Mouse (Mus musculus) Patski (cell line): ENCODE data around the gene Ankar. TPM values are rescaled to one million over a fixed set of nuclear protein-coding genes. Genes with fewer than 3 reads are reported as not detected.

ENCODE experiments used
- ATAC-seq: fragments of 100-300 bp; one replicate; pipeline ENCODE4 v1.8.0; 2021
- CTCF ChIA-PET: fragments of 350-600 bp; sonication (Branson Sonifier 250); formaldehyde crosslinking; loops from one replicate; lab custom pipeline; 2022; ENCODE audit warnings: inconsistent platforms; lab: Charles Lee
- POLR2A ChIA-PET: fragments of 350-600 bp; sonication (Branson Sonifier 250); formaldehyde crosslinking; loops from one replicate; lab custom pipeline; 2022; ENCODE audit warnings: antibody characterized with exemption, inconsistent platforms; lab: Charles Lee
- DNase-seq: peaks from one replicate; pipeline ENCODE4 v3.0.0-alpha.2; 2011; ENCODE audit warnings: low read depth, low spot score
- H3K27me3 ChIP-seq: fragments of 371-371 bp; one replicate; pipeline ENCODE4 v1.5.1; 2021
- CTCF ChIP-seq: fragments of 100-300 bp; IDR thresholded peaks from one replicate; pipeline ENCODE4 v1.5.1; 2021
- in situ Hi-C: fragments of 300-500 bp; cut with MboI; formaldehyde crosslinking; loops from 3 replicates; pipeline ENCODE4 v1.11.1; 2018; ENCODE audit warnings: low pct_unique_long_range_greater_than_20kb, mixed read lengths
- polyA plus RNA-seq: library from polyadenylated mRNA; unstranded; gene quantifications from one replicate; pipeline ENCODE4 v1.2.3, GENCODE M21; 2021

Gene Ankar
- polyA plus RNA-seq, 1 experiment from 2014 or later: not detected

DNA sequence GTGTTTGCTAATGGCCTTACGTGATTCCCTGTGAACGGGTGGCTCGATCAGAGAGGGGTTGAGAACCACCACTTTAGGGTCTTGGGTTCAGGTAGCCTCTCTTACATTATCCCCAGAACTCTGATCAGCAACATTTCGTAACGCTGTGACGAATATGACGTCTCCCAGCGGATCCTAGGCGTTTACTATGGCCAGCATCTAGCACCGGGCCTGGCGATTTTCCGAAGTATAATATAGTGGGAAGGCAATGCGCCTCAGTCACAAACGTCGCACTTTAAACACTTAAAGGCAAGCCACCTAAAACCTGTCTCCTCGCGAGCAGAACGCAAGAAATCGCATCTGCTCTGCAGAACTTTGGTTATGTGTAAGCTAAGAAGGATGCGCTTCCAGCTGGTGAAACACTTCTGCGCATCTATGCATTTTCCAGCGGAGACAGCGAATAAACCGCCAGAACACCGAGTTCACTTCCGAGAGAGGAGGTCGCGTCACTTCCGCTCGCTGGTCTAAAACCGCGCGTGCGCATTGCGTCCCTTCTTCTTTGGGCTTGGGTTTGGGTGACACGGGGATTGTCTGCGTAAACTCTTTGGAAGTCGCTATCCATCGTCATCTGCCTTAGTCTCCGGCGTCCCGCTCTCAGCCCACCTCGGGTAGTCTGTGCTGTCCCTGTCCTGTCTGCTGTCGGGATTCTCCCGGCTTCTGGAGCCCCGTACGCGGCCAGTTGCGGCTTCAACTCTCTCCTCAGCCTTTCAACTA lies 59.5 kb downstream of the Ankar start:
- H3K27me3 ChIP-seq: no peaks in the 10 kb centered on the region
- DNase-seq (no peak), ATAC-seq (no peak)
- POLR2A ChIA-PET: no interaction called here
- in situ Hi-C loops: no loop called here
- CTCF ChIA-PET: interaction anchor here (1.4 kb wide), 1 partner anchor 9 kb away, joined by 3 read pairs; no protein-coding TSS in a partner anchor
- TF ChIP-seq CTCF: no peak

DNA sequence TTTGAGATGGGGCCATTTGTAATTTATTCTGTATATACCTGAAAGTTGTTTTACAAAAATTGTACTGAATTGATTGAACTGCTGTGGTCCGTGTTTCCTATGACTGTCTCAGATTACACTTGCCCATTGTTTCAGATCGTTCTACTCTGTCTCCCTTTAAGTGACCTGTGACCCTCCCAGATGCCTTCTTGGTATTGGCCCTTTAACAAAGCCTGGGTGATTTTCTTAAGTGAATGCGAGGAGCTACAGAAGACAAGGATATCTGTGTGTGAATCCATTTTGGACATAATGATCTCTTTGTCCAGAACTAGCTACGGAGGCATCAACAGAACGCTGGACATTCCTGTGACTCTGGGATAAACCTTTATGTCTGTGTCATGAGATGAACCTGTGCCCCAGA lies 65.2 kb downstream of the Ankar start:
- ChIA-PET POLR2A (no interaction called here), CTCF (no interaction called here)
- DNase-seq: no peak
- TF ChIP-seq CTCF: no peak
- in situ Hi-C loops: loop anchor here (5.0 kb wide), 1 partner anchor 47 kb away; no protein-coding TSS in a partner anchor
- ATAC-seq: no peak
- no peaks in the 10 kb centered on the region for H3K27me3 ChIP-seq

DNA sequence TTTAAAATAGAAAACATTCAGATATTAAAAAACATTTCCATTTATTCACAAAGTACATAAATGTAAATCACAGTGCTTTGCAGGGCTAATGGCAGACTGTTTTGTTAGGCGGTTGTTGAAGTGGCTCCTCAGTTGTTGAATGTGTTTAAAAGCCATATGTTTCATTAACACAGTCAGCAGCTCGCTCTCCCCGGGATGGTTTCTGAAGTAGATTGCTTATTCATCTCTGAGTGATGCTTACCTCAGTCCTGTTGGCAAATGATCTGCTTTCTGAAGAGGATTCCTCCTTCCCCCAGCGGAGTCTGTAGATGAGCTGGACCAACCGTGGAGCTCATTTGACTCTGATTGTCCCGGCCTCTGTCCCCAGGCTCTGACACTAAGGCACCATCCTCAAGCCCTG lies 88.2 kb downstream of the Ankar start:
- DNase-seq (no peak), ATAC-seq (no peak)
- TF ChIP-seq CTCF: no peak
- ChIA-PET POLR2A (no interaction called here), CTCF (no interaction called here)
- in situ Hi-C loops: no loop called here
- H3K27me3 ChIP-seq: no peaks in the 10 kb centered on the region

DNA sequence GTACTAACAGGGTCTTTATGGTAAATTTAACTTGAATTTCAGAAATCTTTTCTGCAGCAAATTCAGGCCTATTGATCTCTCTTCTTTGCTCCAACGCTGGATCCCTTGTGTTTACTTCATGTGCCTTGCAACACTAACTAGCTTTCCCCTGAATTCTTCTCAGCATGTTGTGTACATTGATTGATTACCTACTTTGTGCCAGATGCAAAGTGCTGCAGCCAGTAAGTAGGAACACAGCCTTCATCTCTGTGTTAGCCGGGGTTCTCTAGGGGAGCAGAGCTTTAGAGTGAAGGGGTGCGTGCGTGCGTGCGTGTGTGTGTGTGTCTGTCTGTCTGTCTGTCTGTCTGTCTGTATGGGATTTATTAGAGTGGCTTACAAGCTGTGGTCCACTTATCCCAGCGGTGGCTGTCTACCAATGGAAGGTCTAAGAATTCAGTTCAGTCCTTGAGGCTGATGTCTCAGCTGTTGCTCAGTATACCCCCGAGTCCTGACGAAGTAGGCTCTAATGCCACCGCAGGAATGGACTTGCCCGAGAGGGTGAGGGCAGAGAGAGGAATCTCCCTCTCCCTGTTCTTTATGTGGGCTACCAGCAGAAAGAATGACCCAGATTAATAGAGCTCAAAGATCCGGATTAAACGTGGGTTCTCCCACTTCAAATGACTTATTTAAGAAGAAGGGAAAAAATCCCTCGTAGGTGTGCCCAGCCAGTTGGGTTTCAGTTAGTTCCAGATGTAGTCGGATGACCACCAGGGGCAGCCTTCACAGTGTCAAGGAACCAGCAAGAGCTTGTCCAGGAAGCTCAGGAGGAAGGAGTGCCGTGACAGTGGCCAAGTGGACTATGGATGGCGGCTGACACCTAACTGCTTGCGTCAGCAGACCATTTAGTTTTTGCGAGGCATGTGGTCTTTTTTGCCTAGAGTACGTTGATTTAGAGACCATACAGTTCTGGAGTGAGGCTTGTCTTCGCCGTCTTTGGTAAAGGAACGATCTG lies 90.2 kb downstream of the Ankar start:
- no peak for TF ChIP-seq CTCF
- in situ Hi-C loops: loop anchor here (10.0 kb wide), 1 partner anchor 225 kb away; no protein-coding TSS in a partner anchor
- POLR2A ChIA-PET: no interaction called here

DNA sequence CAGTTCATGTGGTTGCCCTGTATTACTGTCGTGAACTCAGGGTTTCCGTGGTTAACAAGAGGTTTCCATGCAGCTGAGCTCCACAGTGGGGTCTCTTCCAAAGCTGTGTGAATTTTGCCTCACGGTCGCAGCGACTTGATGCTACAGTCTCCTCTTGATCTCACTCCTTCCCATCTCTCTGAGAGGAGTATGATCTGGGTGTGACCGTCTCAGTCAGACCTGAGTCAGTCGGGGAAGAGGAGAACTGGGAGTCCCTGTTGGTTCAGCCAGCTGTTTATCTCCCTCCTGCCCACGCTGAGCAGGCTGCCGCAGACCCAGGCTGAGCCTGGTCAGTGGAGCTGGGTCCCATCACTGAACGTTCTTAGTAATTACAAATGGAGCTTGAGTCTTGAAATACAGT lies 91.2 kb downstream of the Ankar start:
- in situ Hi-C loops: loop anchor here (10.0 kb wide), 1 partner anchor 226 kb away; no protein-coding TSS in a partner anchor
- no peaks in the 10 kb centered on the region for H3K27me3 ChIP-seq
- DNase-seq (no peak), ATAC-seq (no peak)
- ChIA-PET POLR2A (interaction anchor here (1.1 kb wide), 1 partner anchor 102 kb away, joined by 3 read pairs; the partner anchor contains the start of gene Rpl37a), CTCF (interaction anchor here (1.2 to 1.3 kb wide), 2 partner anchors 30 to 185 kb away, joined by 3 to 4 read pairs; no protein-coding TSS in a partner anchor)
- no peak for TF ChIP-seq CTCF

More for the DNA sequence above, 90.2 kb downstream of the Ankar start:
- no peak for ATAC-seq
- CTCF ChIA-PET: interaction anchor here (1.2 to 1.3 kb wide), 2 partner anchors 31 to 186 kb away, joined by 3 to 4 read pairs; no protein-coding TSS in a partner anchor
- H3K27me3 ChIP-seq: no peaks in the 10 kb centered on the region
- DNase-seq: no peak

DNA sequence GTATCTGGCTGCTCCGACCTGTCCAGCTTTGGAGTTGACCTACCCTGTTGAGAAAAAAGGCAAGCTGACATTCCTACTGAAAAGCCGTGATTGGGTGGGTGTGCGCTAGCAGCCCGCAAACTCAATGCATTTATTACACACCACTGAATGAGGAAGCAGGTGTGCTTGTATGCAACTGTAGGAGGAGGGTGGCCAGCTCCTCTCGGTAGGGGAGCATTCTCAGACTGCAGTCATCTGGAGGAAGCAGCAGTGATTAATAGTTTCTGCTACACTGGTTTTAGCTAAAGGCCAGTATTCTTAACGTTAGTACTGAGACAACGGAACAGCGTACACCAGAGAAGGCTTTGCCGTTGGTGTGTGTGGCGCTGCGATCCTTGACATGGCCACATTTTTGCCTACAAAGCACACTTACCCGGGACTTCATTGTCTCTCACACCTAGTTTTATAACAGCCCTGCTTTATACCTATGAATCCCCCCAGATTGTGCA lies 94.1 kb downstream of the Ankar start:
- DNase-seq: no peak
- ATAC-seq: peak; percentile 91

DNA sequence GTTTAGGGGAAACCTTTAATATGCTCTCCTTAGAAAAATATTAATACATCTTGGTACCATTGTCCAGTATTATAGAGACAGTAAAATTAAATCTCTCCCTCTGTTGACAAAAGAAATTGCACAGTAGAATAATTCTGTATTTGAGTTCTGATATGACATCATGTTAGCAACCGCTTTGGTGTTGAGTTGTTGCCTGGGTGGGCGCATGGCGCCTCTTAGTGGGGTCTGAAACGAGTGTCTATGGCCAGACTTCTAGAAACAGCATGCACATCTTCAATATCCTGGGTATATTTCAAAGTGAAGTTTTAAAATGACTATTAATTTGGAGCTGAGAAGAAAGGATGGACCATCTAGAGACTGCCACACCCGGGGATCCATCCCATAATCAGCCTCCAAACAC lies 97.6 kb downstream of the Ankar start:
- DNase-seq: no peak
- POLR2A ChIA-PET: no interaction called here
- ATAC-seq: no peak
- TF ChIP-seq CTCF: no peak
- H3K27me3 ChIP-seq: no peaks in the 10 kb centered on the region
- in situ Hi-C loops: loop anchor here (10.0 kb wide), 1 partner anchor 232 kb away; no protein-coding TSS in a partner anchor
- CTCF ChIA-PET: no interaction called here

More for the DNA sequence above, 94.1 kb downstream of the Ankar start:
- in situ Hi-C loops: loop anchor here (10.0 kb wide), 1 partner anchor 229 kb away; no protein-coding TSS in a partner anchor
- CTCF ChIA-PET: no interaction called here
- POLR2A ChIA-PET: no interaction called here
- H3K27me3 ChIP-seq: no peaks in the 10 kb centered on the region
- no peak for TF ChIP-seq CTCF

DNA sequence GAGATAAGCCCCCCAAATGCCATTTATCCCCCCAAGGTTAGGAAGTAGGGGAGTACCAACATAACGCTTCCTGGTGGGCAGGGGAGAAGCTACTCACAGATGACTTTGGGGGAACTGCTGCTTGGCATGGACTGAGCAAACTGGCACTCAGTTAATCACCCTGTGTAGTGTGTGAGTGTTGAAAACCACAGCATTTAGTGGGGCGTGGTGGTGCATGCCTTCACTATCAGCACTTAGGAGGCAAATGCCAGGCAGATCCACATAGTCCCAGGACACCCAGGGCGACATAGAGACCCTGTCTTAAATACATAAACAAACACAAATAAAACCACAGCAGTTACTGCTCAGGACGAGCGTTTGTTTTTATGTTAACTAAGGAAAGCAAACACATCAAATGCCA lies 98.2 kb downstream of the Ankar start:
- ATAC-seq (no peak), DNase-seq (no peak)
- ChIA-PET CTCF (interaction anchor here (1.0 kb wide), 1 partner anchor 82 kb away, joined by 3 read pairs; no protein-coding TSS in a partner anchor), POLR2A (no interaction called here)
- TF ChIP-seq CTCF: no peak
- in situ Hi-C loops: loop anchor here (10.0 kb wide), 1 partner anchor 233 kb away; no protein-coding TSS in a partner anchor
- H3K27me3 ChIP-seq: no peaks in the 10 kb centered on the region

DNA sequence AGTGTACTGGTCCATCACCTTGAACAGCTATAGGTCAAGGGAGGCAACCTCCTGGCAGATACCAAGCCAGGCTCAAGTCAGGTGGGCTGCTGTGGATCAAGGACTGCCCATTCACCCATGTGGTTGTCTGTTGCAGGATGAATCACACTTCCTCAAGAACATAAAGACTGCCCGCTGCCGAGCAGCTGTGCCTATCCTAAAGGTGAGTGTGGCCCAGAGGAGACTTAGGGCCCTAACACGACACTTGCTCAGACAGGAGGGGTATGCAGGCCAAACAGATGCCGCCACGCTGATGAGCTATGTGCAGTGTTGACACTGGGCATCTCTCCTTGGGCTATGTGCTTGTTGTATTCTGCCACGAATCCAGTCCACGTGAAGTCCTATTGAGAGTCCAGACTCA lies 99.1 kb downstream of the Ankar start:
- no peak for DNase-seq
- ChIA-PET CTCF (no interaction called here), POLR2A (no interaction called here)
- H3K27me3 ChIP-seq: no peaks in the 10 kb centered on the region
- ATAC-seq: no peak
- TF ChIP-seq CTCF: no peak
- in situ Hi-C loops: loop anchor here (10.0 kb wide), 1 partner anchor 234 kb away; no protein-coding TSS in a partner anchor

DNA sequence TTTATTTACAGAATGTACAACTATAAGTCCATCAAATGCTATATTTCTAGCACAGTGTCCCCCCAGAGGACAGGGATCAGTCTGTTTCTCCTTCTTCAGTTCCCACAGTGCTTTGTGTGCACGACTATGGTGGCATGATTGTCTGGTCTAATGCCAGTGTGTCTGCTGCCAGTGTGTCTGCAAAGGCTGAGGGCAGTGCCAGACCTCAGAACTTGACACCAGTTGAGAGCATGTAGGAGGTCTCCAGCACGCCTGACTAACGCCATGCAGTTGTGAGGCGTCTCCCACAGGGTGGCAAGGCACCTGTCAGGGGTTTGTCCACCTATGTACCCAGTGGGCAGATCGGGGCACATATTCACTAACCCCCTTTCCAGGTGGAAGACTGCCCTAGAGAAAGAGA lies 99.6 kb downstream of the Ankar start:
- no peak for ATAC-seq

More for the DNA sequence above, 99.6 kb downstream of the Ankar start:
- no peak for TF ChIP-seq CTCF
- no peaks in the 10 kb centered on the region for H3K27me3 ChIP-seq
- no peak for DNase-seq
- POLR2A ChIA-PET: interaction anchor here (0.9 kb wide), 1 partner anchor 347 kb away, joined by 3 read pairs; no protein-coding TSS in a partner anchor
- in situ Hi-C loops: loop anchor here (10.0 kb wide), 1 partner anchor 234 kb away; no protein-coding TSS in a partner anchor
- CTCF ChIA-PET: no interaction called here
